Mouse (Mus musculus): ENCODE results near the gene Meis1. TPM values are rescaled to one million over a fixed set of nuclear protein-coding genes. Genes with fewer than 3 reads are reported as not detected.

Meis1 gene
- total RNA-seq, 1 experiment, result 6.2 TPM

GRCm38 (mm10) chr11:18882747-18883506 is 135.9 kb downstream of the Meis1 start:
- TF ChIP-seq ZC3H11A (IDR thresholded peaks at IDR 0.05; ENCODE audit: borderline replicate concordance, low read depth, low read length), result no peak
- TF ChIP-seq ZNF384 (IDR thresholded peaks at IDR 0.05; ENCODE audit: low read depth, low read length), result no peak
- TF ChIP-seq MAFK (IDR thresholded peaks at IDR 0.05; ENCODE audit: insufficient read depth, low read depth, low read length), result no peak
- TF ChIP-seq CHD2 (IDR thresholded peaks at IDR 0.05; ENCODE audit: low read depth, low read length), result no peak
- no peak for TF ChIP-seq HCFC1 (IDR thresholded peaks at IDR 0.05; ENCODE audit: borderline replicate concordance, insufficient read depth, low read length)
- Histone ChIP-seq H3K36me3 (ENCODE audit: control insufficient read depth, insufficient read depth, low read length, poor library complexity, severe bottlenecking) (no peaks in the 10 kb centered on the region), H3K9ac (ENCODE audit: insufficient read depth, low read depth, low read length, poor library complexity, severe bottlenecking) (no peak overlapping the region), H3K27ac (ENCODE audit: insufficient read depth, low read depth, low read length, poor library complexity, severe bottlenecking) (no peak overlapping the region), H3K9me3 (ENCODE audit: control insufficient read depth, insufficient read depth, low read depth, low read length) (no peaks in the 10 kb centered on the region), H3K4me3 (ENCODE audit: insufficient read depth in 1 of 2, low read depth in 1 of 2, low read length in 2 of 2, poor library complexity in 1 of 2, severe bottlenecking in 1 of 2) (no peak overlapping the region), H3K4me1 (ENCODE audit: control insufficient read depth in 2 of 2, insufficient read depth in 2 of 2, low read length in 2 of 2, poor library complexity in 1 of 2) (no peaks in the 10 kb centered on the region)
- DNase-seq (ENCODE audit: low read depth, low spot score), result no peak
- in situ Hi-C loops (cut with MboI; ENCODE audit: low sequenced_read_pairs in 2 of 2, unreplicated experiment in 2 of 2), result no loop called here

GRCm38 (mm10) chr11:18882315-18882714 is 136.5 kb downstream of the Meis1 start:
- in situ Hi-C loops (cut with MboI; ENCODE audit: low sequenced_read_pairs in 2 of 2, unreplicated experiment in 2 of 2), result no loop called here
- Histone ChIP-seq H3K27ac (ENCODE audit: insufficient read depth, low read depth, low read length, poor library complexity, severe bottlenecking) (no peak overlapping the region), H3K36me3 (ENCODE audit: control insufficient read depth, insufficient read depth, low read length, poor library complexity, severe bottlenecking) (no peaks in the 10 kb centered on the region), H3K4me1 (ENCODE audit: control insufficient read depth in 2 of 2, insufficient read depth in 2 of 2, low read length in 2 of 2, poor library complexity in 1 of 2) (no peaks in the 10 kb centered on the region), H3K9me3 (ENCODE audit: control insufficient read depth, insufficient read depth, low read depth, low read length) (no peaks in the 10 kb centered on the region), H3K9ac (ENCODE audit: insufficient read depth, low read depth, low read length, poor library complexity, severe bottlenecking) (no peak overlapping the region), H3K4me3 (ENCODE audit: insufficient read depth in 1 of 2, low read depth in 1 of 2, low read length in 2 of 2, poor library complexity in 1 of 2, severe bottlenecking in 1 of 2) (no peak overlapping the region)
- DNase-seq (ENCODE audit: low read depth, low spot score), result no peak
- TF ChIP-seq CHD2 (IDR thresholded peaks at IDR 0.05; ENCODE audit: low read depth, low read length) (no peak), HCFC1 (IDR thresholded peaks at IDR 0.05; ENCODE audit: borderline replicate concordance, insufficient read depth, low read length) (no peak), ZNF384 (IDR thresholded peaks at IDR 0.05; ENCODE audit: low read depth, low read length) (no peak), MAFK (IDR thresholded peaks at IDR 0.05; ENCODE audit: insufficient read depth, low read depth, low read length) (no peak), ZC3H11A (IDR thresholded peaks at IDR 0.05; ENCODE audit: borderline replicate concordance, low read depth, low read length) (no peak)

- in situ Hi-C loops (cut with MboI; ENCODE audit: low sequenced_read_pairs in 2 of 2, unreplicated experiment in 2 of 2), result no loop called here
- no peaks in the 10 kb centered on the region for H3K9me3 ChIP-seq (ENCODE audit: control insufficient read depth, insufficient read depth, low read depth, low read length)
- TF ChIP-seq HCFC1 (IDR thresholded peaks at IDR 0.05; ENCODE audit: borderline replicate concordance, insufficient read depth, low read length), result no peak
- no peak for TF ChIP-seq CHD2 (IDR thresholded peaks at IDR 0.05; ENCODE audit: low read depth, low read length)
- no peak for TF ChIP-seq ZNF384 (IDR thresholded peaks at IDR 0.05; ENCODE audit: low read depth, low read length)
- TF ChIP-seq ZC3H11A (IDR thresholded peaks at IDR 0.05; ENCODE audit: borderline replicate concordance, low read depth, low read length), result no peak
- TF ChIP-seq MAFK (IDR thresholded peaks at IDR 0.05; ENCODE audit: insufficient read depth, low read depth, low read length), result no peak
- no peak overlapping the region for H3K27ac ChIP-seq (ENCODE audit: insufficient read depth, low read depth, low read length, poor library complexity, severe bottlenecking)
- H3K36me3 ChIP-seq (ENCODE audit: control insufficient read depth, insufficient read depth, low read length, poor library complexity, severe bottlenecking), result no peaks in the 10 kb centered on the region
- H3K4me1 ChIP-seq (ENCODE audit: control insufficient read depth in 2 of 2, insufficient read depth in 2 of 2, low read length in 2 of 2, poor library complexity in 1 of 2), result no peaks in the 10 kb centered on the region
- H3K4me3 ChIP-seq (ENCODE audit: insufficient read depth in 1 of 2, low read depth in 1 of 2, low read length in 2 of 2, poor library complexity in 1 of 2, severe bottlenecking in 1 of 2), result no peak overlapping the region
- H3K9ac ChIP-seq (ENCODE audit: insufficient read depth, low read depth, low read length, poor library complexity, severe bottlenecking), result no peak overlapping the region
- DNase-seq (ENCODE audit: low read depth, low spot score), result no peak
These were observed 138.0 kb downstream of the Meis1 start for GRCm38 (mm10) chr11:18880806-18881205.

- Histone ChIP-seq H3K9ac (ENCODE audit: insufficient read depth, low read depth, low read length, poor library complexity, severe bottlenecking) (no peak overlapping the region), H3K36me3 (ENCODE audit: control insufficient read depth, insufficient read depth, low read length, poor library complexity, severe bottlenecking) (no peaks in the 10 kb centered on the region), H3K4me3 (ENCODE audit: insufficient read depth in 1 of 2, low read depth in 1 of 2, low read length in 2 of 2, poor library complexity in 1 of 2, severe bottlenecking in 1 of 2) (no peak overlapping the region), H3K9me3 (ENCODE audit: control insufficient read depth, insufficient read depth, low read depth, low read length) (no peaks in the 10 kb centered on the region), H3K27ac (ENCODE audit: insufficient read depth, low read depth, low read length, poor library complexity, severe bottlenecking) (no peak overlapping the region), H3K4me1 (ENCODE audit: control insufficient read depth in 2 of 2, insufficient read depth in 2 of 2, low read length in 2 of 2, poor library complexity in 1 of 2) (no peaks in the 10 kb centered on the region)
- DNase-seq (ENCODE audit: low read depth, low spot score), result no peak
- TF ChIP-seq ZNF384 (IDR thresholded peaks at IDR 0.05; ENCODE audit: low read depth, low read length), result no peak
- no peak for TF ChIP-seq MAFK (IDR thresholded peaks at IDR 0.05; ENCODE audit: insufficient read depth, low read depth, low read length)
- no peak for TF ChIP-seq CHD2 (IDR thresholded peaks at IDR 0.05; ENCODE audit: low read depth, low read length)
- TF ChIP-seq HCFC1 (IDR thresholded peaks at IDR 0.05; ENCODE audit: borderline replicate concordance, insufficient read depth, low read length), result no peak
- no peak for TF ChIP-seq ZC3H11A (IDR thresholded peaks at IDR 0.05; ENCODE audit: borderline replicate concordance, low read depth, low read length)
- in situ Hi-C loops (cut with MboI; ENCODE audit: low sequenced_read_pairs in 2 of 2, unreplicated experiment in 2 of 2), result no loop called here
These were observed 139.3 kb downstream of the Meis1 start for GRCm38 (mm10) chr11:18879456-18879818.

All from ES-E14 (cell line).